Mouse (Mus musculus) kidney, postnatal 0 days (tissue): Measurements from ENCODE around the gene Il2rb. TPM values are rescaled to one million over a fixed set of nuclear protein-coding genes. Genes with fewer than 3 reads are reported as not detected.

Experiments used
- ATAC-seq: fragments of 200-750 bp; cut with Nextera tagmentation; replicated peaks from 2 replicates; pipeline ENCODE4 v1.8.0; 2017; ENCODE audit warnings: low read depth, moderate number of reproducible peaks, moderate TSS enrichment, moderate library complexity; ENCODE audit not compliant: low FRiP score
- DNase-seq: peaks from one replicate; pipeline ENCODE4 v3.0.0-alpha.2; 2016; ENCODE audit warnings: low spot score
- H3K27ac ChIP-seq: fragments of 300-500 bp; sonication (generic); 2 replicates; pipeline ENCODE4 v1.5.1; 2014; ENCODE audit warnings: mild to moderate bottlenecking
- H3K27me3 ChIP-seq: fragments of 300-500 bp; sonication (generic); 2 replicates; pipeline ENCODE4 v1.6.1; 2014; ENCODE audit warnings: low read length, mixed read lengths; ENCODE audit not compliant: insufficient read depth
- H3K36me3 ChIP-seq: fragments of 300-500 bp; sonication (generic); 2 replicates; pipeline ENCODE4 v1.6.1; 2014; ENCODE audit warnings: low read length, mixed read lengths; ENCODE audit not compliant: insufficient read depth
- H3K4me1 ChIP-seq: fragments of 300-500 bp; sonication (generic); replicated peaks from 2 replicates; pipeline ENCODE4 v1.6.1; 2014; ENCODE audit warnings: antibody characterized with exemption, low read length, mixed read lengths; ENCODE audit not compliant: insufficient read depth
- H3K4me2 ChIP-seq: fragments of 300-500 bp; sonication (generic); 2 replicates; pipeline ENCODE4 v1.6.1; 2014; ENCODE audit warnings: mild to moderate bottlenecking, low read length, moderate library complexity, mixed read lengths
- H3K4me3 ChIP-seq: fragments of 300-500 bp; sonication (generic); replicated peaks from 2 replicates; pipeline ENCODE4 v1.5.1; 2014; ENCODE audit warnings: low read depth, low read length
- H3K9ac ChIP-seq: fragments of 300-500 bp; sonication (generic); 2 replicates; pipeline ENCODE4 v1.6.1; 2014; ENCODE audit warnings: low read depth, low read length
- H3K9me3 ChIP-seq: fragments of 300-500 bp; sonication (generic); replicated peaks from 2 replicates; pipeline ENCODE4 v1.6.1; 2016; ENCODE audit warnings: low read length, inconsistent platforms, mixed read lengths
- CTCF ChIP-seq: IDR thresholded peaks from 2 replicates; pipeline ENCODE4 v1.5.1; 2016; ENCODE audit warnings: antibody characterized with exemption, low read depth, mild to moderate bottlenecking, moderate library complexity
- WGBS: fragments of 180-500 bp; shearing (Covaris S2); extraction: QIAGEN DNeasy Blood & Tissue Kit; methylation state at CpG from one replicate; pipeline ENCODE4 v1.1.7; 2014; 5-methylcytosine and 5-hydroxymethylcytosine counted together
- polyA plus RNA-seq: library from polyadenylated mRNA; unstranded; fragments of >200 nt; fragmentation: Nextera tagmentation; extraction: Ambion mirVana; gene quantifications from 2 replicates; pipeline ENCODE4 v1.2.1, GENCODE M21; 2015

Il2rb gene
- polyA plus RNA-seq, 1 experiment from 2014 or later, result 1.1 TPM

DNA sequence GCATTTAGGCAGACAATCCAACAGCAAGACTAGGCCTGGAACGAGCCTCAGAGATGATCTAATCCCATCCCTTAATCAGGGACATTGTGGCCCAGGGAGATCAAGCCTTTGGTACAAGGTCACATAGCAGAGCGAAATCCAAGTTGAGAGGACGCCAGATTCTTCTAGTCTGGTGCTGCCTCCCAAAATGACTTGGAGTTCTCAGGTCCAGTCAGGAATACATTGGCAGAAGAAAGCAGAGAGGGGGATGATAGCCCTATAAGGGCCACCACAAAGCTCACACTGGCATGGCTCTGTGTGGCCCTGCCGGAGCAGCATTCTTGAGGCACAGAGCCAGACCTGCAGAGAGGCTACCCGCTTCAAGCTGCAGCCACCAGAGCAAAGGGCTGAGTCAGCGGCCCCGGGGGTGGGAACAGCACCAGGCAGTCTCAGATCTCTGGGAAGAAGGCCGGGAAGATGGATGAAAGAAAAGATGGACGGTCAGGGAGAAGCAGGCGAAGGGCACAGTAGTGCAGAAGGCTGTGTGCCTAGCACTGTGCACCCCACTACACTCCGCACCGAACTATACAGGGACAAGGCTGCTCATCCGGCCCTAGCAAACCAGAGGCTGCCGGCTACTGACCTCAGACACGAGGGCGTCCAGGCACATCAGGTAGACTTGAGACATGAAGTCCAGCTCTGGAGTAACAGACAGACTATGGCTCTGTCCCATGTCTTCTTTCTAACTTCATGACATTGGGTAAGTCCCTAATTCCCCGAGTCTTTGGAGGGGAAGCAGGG lies 35.8 kb upstream of the Il2rb start, which contains the start of gene C1qtnf6:
C1qtnf6 (minus strand) TSS at position 746 of the 780 bp plus-strand sequence.
- peak within 1 kb of the TSS; percentile 67 for H3K9ac ChIP-seq
- no peak for ATAC-seq
- no peak for TF ChIP-seq CTCF
- H3K27me3 ChIP-seq, result no peaks in the 10 kb centered on the region
- no peaks in the 10 kb centered on the region for H3K9me3 ChIP-seq
- no peak for DNase-seq
- peak within 1 kb of the TSS; percentile 54 for H3K4me2 ChIP-seq
- WGBS, result 59% methylated on average over 17 of the region's 17 CpGs
- no peaks in the 10 kb centered on the region for H3K36me3 ChIP-seq
- peak within 1 kb of the TSS; percentile 23 for H3K4me3 ChIP-seq
- H3K27ac ChIP-seq, result peak within 1 kb of the TSS; percentile 81
- H3K4me1 ChIP-seq, result peaks cover 30% of the 10 kb centered on the region

GRCm38 (mm10) chr15:78530141-78530540 lies 35.1 kb upstream of the Il2rb start:
- no peaks in the 10 kb centered on the region for H3K36me3 ChIP-seq
- H3K4me2 ChIP-seq, result peak overlapping the region; percentile 61
- TF ChIP-seq CTCF, result no peak
- WGBS, result 65% methylated on average over 3 of the region's 3 CpGs
- DNase-seq, result no peak
- no peaks in the 10 kb centered on the region for H3K27me3 ChIP-seq
- no peak overlapping the region for H3K4me3 ChIP-seq
- H3K9me3 ChIP-seq, result no peaks in the 10 kb centered on the region
- H3K27ac ChIP-seq, result no peak overlapping the region
- peaks cover 30% of the 10 kb centered on the region for H3K4me1 ChIP-seq
- no peak for ATAC-seq
- H3K9ac ChIP-seq, result peak overlapping the region; percentile 62

DNA sequence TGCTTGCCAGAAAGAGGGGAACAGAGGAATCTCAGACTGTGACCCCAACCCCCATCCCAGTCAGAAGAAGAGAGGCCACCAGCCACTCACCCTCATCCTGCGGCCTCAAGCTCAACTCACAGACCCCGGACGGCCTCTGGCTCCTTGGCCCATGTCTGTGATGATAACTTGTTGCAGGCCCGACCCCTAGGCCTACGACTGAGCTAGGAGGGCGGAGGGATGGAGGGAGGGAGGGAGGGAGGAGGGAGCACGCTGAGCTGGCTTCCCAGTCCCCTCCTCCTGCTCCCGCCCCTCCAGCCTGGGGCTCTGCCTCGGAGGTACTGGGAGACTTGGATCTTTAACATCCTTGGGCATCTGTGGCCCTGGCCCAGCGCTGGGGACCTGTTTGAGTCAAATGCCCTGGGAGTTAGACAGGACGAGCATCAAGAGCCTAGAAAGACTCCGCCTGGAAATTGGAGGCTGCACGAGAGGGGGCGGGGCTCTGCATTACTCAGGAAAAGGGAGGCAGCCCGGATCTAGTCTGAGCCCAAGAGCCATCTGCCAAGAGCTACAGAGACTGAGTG lies 34.4 kb upstream of the Il2rb start:
- Histone ChIP-seq H3K9ac (peak overlapping the region; percentile 62), H3K4me3 (peak overlapping the region; percentile 31), H3K9me3 (no peaks in the 10 kb centered on the region), H3K27me3 (no peaks in the 10 kb centered on the region), H3K4me2 (peak overlapping the region; percentile 61), H3K27ac (peak overlapping the region; percentile 85), H3K36me3 (no peaks in the 10 kb centered on the region), H3K4me1 (peaks cover 30% of the 10 kb centered on the region)
- DNase-seq (peak; percentile 85), ATAC-seq (peak; percentile 38)
- TF ChIP-seq CTCF, result no peak
- under 1% methylated on average over 15 of the region's 15 CpGs for WGBS

GRCm38 (mm10) chr15:78528726-78529411 lies 33.8 kb upstream of the Il2rb start:
- peak overlapping the region; percentile 61 for H3K4me2 ChIP-seq
- H3K4me3 ChIP-seq, result peak overlapping the region; percentile 31
- peak overlapping the region; percentile 62 for H3K9ac ChIP-seq
- ATAC-seq, result 0 out of 2 replicates have a peak, but pooled peaks have one; percentile 1
- no peaks in the 10 kb centered on the region for H3K27me3 ChIP-seq
- no peak for TF ChIP-seq CTCF
- H3K36me3 ChIP-seq, result no peaks in the 10 kb centered on the region
- no peaks in the 10 kb centered on the region for H3K9me3 ChIP-seq
- peak overlapping the region; percentile 85 for H3K27ac ChIP-seq
- DNase-seq, result peak; percentile 73
- peaks cover 30% of the 10 kb centered on the region for H3K4me1 ChIP-seq
- WGBS, result 37% methylated on average over 11 of the region's 11 CpGs

DNA sequence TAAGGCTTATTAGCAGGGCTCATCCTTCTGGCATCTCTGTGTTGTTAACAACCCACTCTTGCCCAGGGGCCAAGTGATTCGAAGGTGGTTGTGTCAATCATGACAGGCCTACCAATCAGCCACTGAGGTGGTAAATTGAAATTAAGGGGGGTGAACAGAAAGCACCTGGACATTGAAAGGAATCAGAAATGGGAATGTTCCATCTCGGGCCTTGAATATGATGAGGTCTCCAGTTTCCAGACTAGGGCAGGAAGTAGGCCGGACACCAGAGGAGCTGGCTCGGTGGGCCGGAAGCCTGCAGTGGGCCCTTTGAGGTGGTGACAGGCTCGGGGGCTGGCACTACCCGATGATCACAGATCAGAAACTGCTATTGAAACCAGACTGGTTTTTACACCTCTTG lies 32.9 kb upstream of the Il2rb start:
- Histone ChIP-seq H3K36me3 (no peaks in the 10 kb centered on the region), H3K4me1 (peaks cover 30% of the 10 kb centered on the region), H3K4me2 (peak overlapping the region; percentile 11; the same call in 1 of the 2 replicates), H3K27ac (no peak overlapping the region), H3K9me3 (no peaks in the 10 kb centered on the region), H3K27me3 (no peaks in the 10 kb centered on the region), H3K4me3 (no peak overlapping the region), H3K9ac (no peak overlapping the region)
- TF ChIP-seq CTCF, result no peak
- WGBS, result 61% methylated on average over 7 of the region's 7 CpGs
- ATAC-seq (no peak), DNase-seq (no peak)

GRCm38 (mm10) chr15:78524163-78524562 lies 29.1 kb upstream of the Il2rb start:
- TF ChIP-seq CTCF, result no peak
- H3K36me3 ChIP-seq, result no peaks in the 10 kb centered on the region
- 87% methylated on average over 5 of the region's 5 CpGs for WGBS
- no peak overlapping the region for H3K4me3 ChIP-seq
- no peak overlapping the region for H3K27ac ChIP-seq
- ATAC-seq, result no peak
- H3K9me3 ChIP-seq, result no peaks in the 10 kb centered on the region
- DNase-seq, result no peak
- H3K27me3 ChIP-seq, result no peaks in the 10 kb centered on the region
- H3K4me1 ChIP-seq, result peaks cover 9% of the 10 kb centered on the region
- H3K4me2 ChIP-seq, result no peak overlapping the region
- H3K9ac ChIP-seq, result no peak overlapping the region
